Mouse (Mus musculus): ENCODE results near the gene Olfr1396. TPM values are rescaled to one million over a fixed set of nuclear protein-coding genes. Genes with fewer than 3 reads are reported as not detected.

The Olfr1396 gene
- polyA plus RNA-seq, 1 experiment from 2014 or later: not detected

GRCm38 (mm10) chr11:49105752-49106151 is 8.9 kb downstream of the Olfr1396 start:
- Histone ChIP-seq H3K4me3 (no peak overlapping the region), H3K9ac (no peak overlapping the region), H3K4me2 (no peak overlapping the region), H3K27ac (no peak overlapping the region), H3K27me3 (replicated peaks) (no peaks in the 10 kb centered on the region), H3K9me3 (replicated peaks) (no peaks in the 10 kb centered on the region), H3K4me1 (peaks cover 33% of the 10 kb centered on the region), H3K36me3 (no peaks in the 10 kb centered on the region)
- WGBS (ENCODE audit: insufficient replicate concordance): 54% methylated on average over 1 of the region's 1 CpGs
- no peak for ATAC-seq

GRCm38 (mm10) chr11:49103047-49103693 is 11.5 kb downstream of the Olfr1396 start:
- WGBS (ENCODE audit: insufficient replicate concordance): 21% methylated on average over 8 of the region's 8 CpGs
- peaks cover 42% of the 10 kb centered on the region for H3K4me1 ChIP-seq
- H3K27me3 ChIP-seq (replicated peaks): no peaks in the 10 kb centered on the region
- H3K9ac ChIP-seq: no peak overlapping the region
- no peak overlapping the region for H3K4me3 ChIP-seq
- no peak overlapping the region for H3K27ac ChIP-seq
- peak; percentile 45 for ATAC-seq
- no peaks in the 10 kb centered on the region for H3K36me3 ChIP-seq
- H3K4me2 ChIP-seq: no peak overlapping the region
- no peaks in the 10 kb centered on the region for H3K9me3 ChIP-seq (replicated peaks)

GRCm38 (mm10) chr11:49101500-49101899 is 13.2 kb downstream of the Olfr1396 start:
- peak; percentile 16; the same call in 1 of the 2 replicates for ATAC-seq
- H3K36me3 ChIP-seq: no peaks in the 10 kb centered on the region
- H3K27me3 ChIP-seq (replicated peaks): no peaks in the 10 kb centered on the region
- no peaks in the 10 kb centered on the region for H3K9me3 ChIP-seq (replicated peaks)
- 54% methylated on average over 5 of the region's 5 CpGs for WGBS (ENCODE audit: insufficient replicate concordance)
- H3K4me1 ChIP-seq: peaks cover 42% of the 10 kb centered on the region
- H3K27ac ChIP-seq: peak overlapping the region; percentile 22; the same call in 1 of the 2 replicates
- no peak overlapping the region for H3K9ac ChIP-seq
- no peak overlapping the region for H3K4me2 ChIP-seq
- H3K4me3 ChIP-seq: no peak overlapping the region

GRCm38 (mm10) chr11:49100409-49100808 is 14.3 kb downstream of the Olfr1396 start:
- WGBS (ENCODE audit: insufficient replicate concordance): 73% methylated on average over 3 of the region's 3 CpGs
- Histone ChIP-seq H3K4me3 (no peak overlapping the region), H3K27me3 (replicated peaks) (no peaks in the 10 kb centered on the region), H3K9me3 (replicated peaks) (no peaks in the 10 kb centered on the region), H3K27ac (no peak overlapping the region), H3K36me3 (no peaks in the 10 kb centered on the region), H3K4me2 (no peak overlapping the region), H3K4me1 (peaks cover 42% of the 10 kb centered on the region), H3K9ac (no peak overlapping the region)
- ATAC-seq: no peak

GRCm38 (mm10) chr11:49095367-49095766 is 19.3 kb downstream of the Olfr1396 start:
- Histone ChIP-seq H3K9me3 (replicated peaks) (no peaks in the 10 kb centered on the region), H3K4me1 (peaks cover 39% of the 10 kb centered on the region), H3K27ac (no peak overlapping the region), H3K4me3 (no peak overlapping the region), H3K27me3 (replicated peaks) (no peaks in the 10 kb centered on the region), H3K9ac (no peak overlapping the region; the same call in 1 of the 2 replicates), H3K4me2 (no peak overlapping the region), H3K36me3 (no peaks in the 10 kb centered on the region)
- no peak for ATAC-seq
- 95% methylated on average over 4 of the region's 4 CpGs for WGBS (ENCODE audit: insufficient replicate concordance)

DNA sequence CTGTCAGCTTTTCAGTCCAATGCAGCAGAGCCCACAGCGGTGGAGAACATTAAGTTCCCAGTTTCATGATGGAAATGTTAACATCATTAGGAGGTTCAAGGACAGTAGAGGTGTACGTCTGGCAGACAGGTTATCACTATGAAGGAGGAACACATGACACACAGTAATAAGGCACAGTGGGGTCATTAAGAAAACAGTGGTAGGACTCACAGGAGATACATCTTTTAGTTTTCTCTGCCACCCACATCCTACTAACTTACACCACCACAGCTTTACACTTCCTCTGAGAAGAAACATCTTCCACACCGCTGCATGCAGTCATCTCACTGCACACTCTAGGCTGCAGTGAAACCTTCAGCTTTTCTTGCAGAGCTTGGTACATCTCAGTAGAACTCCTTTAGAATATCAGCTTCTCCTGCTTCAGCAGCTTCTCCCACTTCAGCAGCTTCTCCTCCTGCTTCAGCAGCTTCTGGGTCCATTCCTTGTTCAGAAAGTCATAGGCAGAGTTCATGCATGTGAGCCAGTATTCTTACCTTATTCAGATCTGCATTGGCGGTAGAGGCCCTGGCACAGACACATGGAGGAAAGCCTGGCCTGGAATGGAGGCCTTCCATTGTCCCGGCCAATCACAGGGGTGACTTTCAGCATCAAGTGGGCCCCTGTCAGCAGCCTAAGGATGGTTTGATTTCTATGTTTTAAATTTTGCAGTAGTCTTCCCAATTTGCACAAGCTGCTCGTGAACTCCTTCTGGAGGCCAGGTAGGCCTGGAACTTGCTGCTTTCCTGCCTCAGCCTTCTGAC is 20.6 kb downstream of the Olfr1396 start:
- H3K4me3 ChIP-seq: no peak overlapping the region
- H3K4me1 ChIP-seq: peaks cover 46% of the 10 kb centered on the region
- H3K9ac ChIP-seq: no peak overlapping the region
- no peaks in the 10 kb centered on the region for H3K36me3 ChIP-seq
- 74% methylated on average over 6 of the region's 6 CpGs for WGBS (ENCODE audit: insufficient replicate concordance)
- no peak overlapping the region for H3K4me2 ChIP-seq
- no peak overlapping the region for H3K27ac ChIP-seq
- H3K9me3 ChIP-seq (replicated peaks): no peaks in the 10 kb centered on the region
- H3K27me3 ChIP-seq (replicated peaks): no peaks in the 10 kb centered on the region
- ATAC-seq: no peak

DNA sequence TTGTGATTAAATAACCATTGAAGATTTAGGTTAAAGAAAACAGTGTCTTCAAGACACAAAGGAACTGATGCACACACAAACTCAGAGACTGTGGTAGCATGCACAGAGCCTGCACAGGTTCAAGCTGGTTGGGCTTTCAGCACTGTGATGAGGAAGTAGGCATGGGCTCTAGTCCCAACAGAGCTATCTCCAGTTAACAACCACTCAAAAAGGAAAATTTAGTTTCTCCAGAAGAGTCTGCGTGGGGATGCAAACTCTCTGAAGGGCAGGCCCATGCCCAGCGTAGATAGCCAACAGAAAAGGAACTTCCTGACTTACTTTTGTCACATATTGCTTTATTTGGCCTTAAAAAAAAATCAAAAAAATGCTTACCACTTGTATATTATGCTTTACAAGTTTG is 21.9 kb downstream of the Olfr1396 start:
- Histone ChIP-seq H3K27ac (peak overlapping the region; percentile 70; the same call in 1 of the 2 replicates), H3K4me3 (no peak overlapping the region), H3K27me3 (replicated peaks) (no peaks in the 10 kb centered on the region), H3K9me3 (replicated peaks) (no peaks in the 10 kb centered on the region), H3K9ac (no peak overlapping the region), H3K36me3 (no peaks in the 10 kb centered on the region), H3K4me1 (peaks cover 58% of the 10 kb centered on the region), H3K4me2 (no peak overlapping the region)
- WGBS (ENCODE audit: insufficient replicate concordance): 71% methylated on average over 2 of the region's 2 CpGs
- ATAC-seq: no peak

DNA sequence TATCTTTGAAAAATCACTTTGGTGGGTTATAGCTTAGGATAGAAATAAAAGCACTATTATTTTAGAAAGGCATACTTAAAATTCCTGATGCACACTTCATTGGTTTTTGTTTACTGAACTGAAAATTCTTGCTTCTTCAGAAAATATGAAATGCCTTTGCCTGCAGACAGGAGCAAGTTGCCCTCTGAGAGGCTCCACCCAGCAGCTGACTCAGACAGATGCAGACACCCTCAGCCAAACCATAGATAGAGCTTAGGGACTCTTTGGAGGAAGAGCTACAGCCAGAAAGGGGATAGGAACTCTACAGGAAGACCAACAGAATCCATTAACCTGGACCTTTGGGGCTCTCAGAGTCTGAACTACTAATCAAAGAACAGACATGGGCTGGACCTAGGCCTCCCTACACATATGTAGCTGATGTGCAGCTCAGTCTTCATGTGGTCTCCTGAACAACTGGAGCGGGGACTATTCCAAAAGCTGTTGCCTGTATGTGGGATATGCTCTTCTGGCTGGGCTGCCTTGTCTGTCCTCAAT is 22.6 kb downstream of the Olfr1396 start:
- Histone ChIP-seq H3K9ac (peak overlapping the region; percentile 43; the same call in 1 of the 2 replicates), H3K27me3 (replicated peaks) (no peaks in the 10 kb centered on the region), H3K4me2 (peak overlapping the region; percentile 12; the same call in 1 of the 2 replicates), H3K9me3 (replicated peaks) (no peaks in the 10 kb centered on the region), H3K4me3 (no peak overlapping the region), H3K27ac (peak overlapping the region; percentile 70), H3K36me3 (no peaks in the 10 kb centered on the region), H3K4me1 (peaks cover 65% of the 10 kb centered on the region)
- 96% methylated on average over 1 of the region's 1 CpGs for WGBS (ENCODE audit: insufficient replicate concordance)
- ATAC-seq: no peak

- no peak for ATAC-seq
- Histone ChIP-seq H3K4me3 (no peak overlapping the region), H3K27me3 (replicated peaks) (no peaks in the 10 kb centered on the region), H3K36me3 (no peaks in the 10 kb centered on the region), H3K4me2 (no peak overlapping the region), H3K4me1 (peaks cover 74% of the 10 kb centered on the region), H3K9ac (0 out of 2 replicates have a peak overlapping the region, but pooled peaks have one; percentile 23), H3K9me3 (replicated peaks) (no peaks in the 10 kb centered on the region), H3K27ac (peak overlapping the region; percentile 71)
- WGBS (ENCODE audit: insufficient replicate concordance): 53% methylated on average over 4 of the region's 4 CpGs
Observed at GRCm38 (mm10) chr11:49091171-49091570, 23.5 kb downstream of the Olfr1396 start.

DNA sequence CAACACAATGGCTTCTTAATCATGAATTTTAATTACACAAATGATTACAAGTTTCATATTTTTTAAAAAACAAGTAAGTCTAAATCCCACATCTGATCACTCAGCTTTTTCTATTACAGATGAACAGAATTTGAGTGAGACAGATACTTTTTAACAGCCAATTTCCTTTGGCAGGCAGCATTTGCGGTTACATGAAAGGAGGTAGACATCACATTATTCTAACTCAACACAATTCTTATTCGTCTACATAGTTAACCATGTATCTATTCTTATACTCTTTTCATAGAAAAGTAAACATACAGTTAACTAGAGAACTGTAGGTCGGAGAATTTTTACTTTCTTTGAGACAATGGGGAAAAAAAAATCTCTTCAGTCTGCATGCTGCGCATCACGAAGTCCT is 24.1 kb downstream of the Olfr1396 start:
- no peaks in the 10 kb centered on the region for H3K27me3 ChIP-seq (replicated peaks)
- H3K4me2 ChIP-seq: no peak overlapping the region
- H3K9ac ChIP-seq: peak overlapping the region; percentile 44; the same call in 1 of the 2 replicates
- no peaks in the 10 kb centered on the region for H3K36me3 ChIP-seq
- peaks cover 80% of the 10 kb centered on the region for H3K4me1 ChIP-seq
- no peaks in the 10 kb centered on the region for H3K9me3 ChIP-seq (replicated peaks)
- no peak for ATAC-seq
- H3K4me3 ChIP-seq: no peak overlapping the region
- 84% methylated on average over 5 of the region's 5 CpGs for WGBS (ENCODE audit: insufficient replicate concordance)
- peak overlapping the region; percentile 71 for H3K27ac ChIP-seq

GRCm38 (mm10) chr11:49089735-49090507 is 24.8 kb downstream of the Olfr1396 start:
- 45% methylated on average over 3 of the region's 3 CpGs for WGBS (ENCODE audit: insufficient replicate concordance)
- Histone ChIP-seq H3K27me3 (replicated peaks) (no peaks in the 10 kb centered on the region), H3K4me2 (no peak overlapping the region), H3K4me3 (no peak overlapping the region), H3K9ac (peak overlapping the region; percentile 44), H3K36me3 (no peaks in the 10 kb centered on the region), H3K9me3 (replicated peaks) (no peaks in the 10 kb centered on the region), H3K27ac (peak overlapping the region; percentile 71), H3K4me1 (peaks cover 86% of the 10 kb centered on the region)
- ATAC-seq: no peak
